Mouse (Mus musculus): Measurements from ENCODE around the gene Tll1.

The Tll1 gene

DNA sequence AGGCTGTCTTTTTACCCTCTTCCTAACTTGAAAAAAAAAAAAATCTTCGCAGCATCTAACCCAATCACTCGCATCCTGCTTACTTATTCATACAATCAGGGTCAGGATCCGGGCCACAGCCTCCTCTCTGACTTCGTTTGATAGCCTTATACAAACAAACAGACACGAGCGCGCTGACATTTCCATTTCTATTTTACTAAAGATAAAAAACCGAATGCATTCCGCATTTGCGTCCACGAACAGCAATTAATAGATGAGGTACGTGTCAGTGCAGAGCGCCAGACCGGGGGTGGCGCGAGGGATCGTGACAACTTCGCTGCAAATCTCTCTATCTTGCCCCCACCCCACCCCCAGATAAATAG, at the start of gene Tll1:
TSS of gene Tll1 (minus strand) at position 248 of the 362 bp plus-strand sequence.
- DNase-seq (ENCODE audit: low read depth, low spot score): no peak

DNA sequence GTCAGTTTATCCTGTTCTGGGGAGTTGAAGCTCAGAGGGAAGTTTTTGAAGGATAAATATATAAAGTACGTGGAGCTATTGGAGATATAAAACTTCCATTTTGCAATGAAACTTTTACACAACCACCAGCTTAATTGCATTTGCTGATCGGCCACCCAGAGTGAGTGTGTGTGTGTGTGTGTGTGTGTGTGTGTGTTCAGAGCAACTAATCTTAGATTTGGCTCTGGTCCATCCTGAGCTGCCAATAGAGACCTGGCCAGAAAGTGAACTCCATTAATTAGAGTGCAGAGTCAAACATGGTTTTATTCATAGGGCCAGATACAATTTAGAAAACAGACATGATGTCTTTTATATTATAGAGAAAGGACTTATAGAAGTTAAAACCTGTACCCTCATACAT, 32.6 kb upstream of the Tll1 start:
- DNase-seq (ENCODE audit: low read depth, low spot score): no peak

- DNase-seq (ENCODE audit: low read depth, low spot score): no peak
These were observed 15.5 kb upstream of the Tll1 start for GRCm38 (mm10) chr8:64221600-64221999.

- no peak for DNase-seq (ENCODE audit: low read depth, low spot score)
These were observed 11.6 kb upstream of the Tll1 start for GRCm38 (mm10) chr8:64217644-64218043.

GRCm38 (mm10) chr8:64216252-64216651, 10.2 kb upstream of the Tll1 start:
- DNase-seq (ENCODE audit: low read depth, low spot score): no peak

DNA sequence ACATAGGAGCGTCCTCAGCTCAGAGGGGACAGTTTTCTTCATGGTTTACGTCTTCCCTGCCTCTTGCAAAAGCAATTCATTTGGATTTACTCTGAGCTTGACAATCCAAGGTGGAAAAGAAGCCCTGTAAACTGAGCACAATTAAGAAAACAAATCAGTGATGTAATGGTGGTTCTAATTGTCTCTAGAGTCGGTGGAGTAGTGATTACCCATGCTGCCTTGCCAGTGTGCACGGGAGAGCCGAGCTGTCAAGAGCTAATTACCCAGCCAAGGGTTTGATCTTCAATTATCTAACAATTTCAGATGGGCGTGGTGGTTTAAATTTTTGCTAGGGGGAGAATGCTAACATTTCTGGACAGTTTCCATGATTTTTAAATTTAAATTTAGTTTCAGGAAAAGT, 9.3 kb upstream of the Tll1 start:
- DNase-seq (ENCODE audit: low read depth, low spot score): no peak

GRCm38 (mm10) chr8:64214906-64215305, 8.8 kb upstream of the Tll1 start:
- no peak for DNase-seq (ENCODE audit: low read depth, low spot score)

DNA sequence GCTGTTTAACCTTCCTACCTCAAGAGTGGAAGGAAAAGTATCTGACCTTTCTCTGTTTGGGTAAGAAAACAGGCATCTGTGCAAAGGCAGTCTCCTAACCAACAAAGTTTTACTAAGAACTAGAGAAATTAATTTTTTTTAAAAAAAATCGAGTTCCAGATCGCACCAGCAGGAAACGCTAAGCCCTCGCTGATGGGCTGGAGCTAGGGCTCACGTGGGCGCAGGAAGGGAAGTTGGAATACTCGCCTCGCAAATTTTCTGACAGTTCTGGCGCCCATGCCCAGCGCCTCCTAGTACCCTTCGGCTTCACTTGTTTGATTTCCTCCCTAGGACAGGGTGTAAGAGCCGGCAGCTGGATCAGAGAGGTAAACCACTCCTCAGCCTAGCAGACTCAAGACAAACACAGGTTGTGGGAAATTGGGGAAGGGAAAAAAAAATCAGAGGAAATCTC, 365 bp upstream of the Tll1 start:
- peak; percentile 38 for DNase-seq (ENCODE audit: low read depth, low spot score)

- peak; percentile 58 for DNase-seq (ENCODE audit: low read depth, low spot score)
These were observed 599 bp downstream of the Tll1 start for GRCm38 (mm10) chr8:64205321-64206023.

- peak; percentile 38 for DNase-seq (ENCODE audit: low read depth, low spot score)
These were observed 1.2 kb downstream of the Tll1 start for GRCm38 (mm10) chr8:64204801-64205311.

GRCm38 (mm10) chr8:64204167-64204566, 1.9 kb downstream of the Tll1 start:
- DNase-seq (ENCODE audit: low read depth, low spot score): peak; percentile 62

DNA sequence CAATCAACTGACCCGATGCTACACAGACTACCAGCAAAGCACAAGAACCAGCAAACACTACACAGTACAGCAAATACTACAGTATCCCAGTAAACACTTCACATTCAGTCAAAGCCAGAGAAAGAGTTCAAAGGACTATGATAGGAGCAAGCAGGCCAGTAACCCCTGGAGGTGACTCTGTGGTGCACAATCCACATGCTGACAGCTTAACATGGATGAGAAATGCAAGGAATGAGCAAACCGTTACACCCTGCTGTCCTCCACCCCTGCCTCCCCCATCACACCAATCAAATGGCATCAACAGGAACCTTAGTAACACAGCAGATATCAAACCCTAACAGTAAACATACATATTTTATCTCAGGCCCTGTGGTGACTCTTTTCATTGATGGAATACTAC, 7.7 kb downstream of the Tll1 start:
- DNase-seq (ENCODE audit: low read depth, low spot score): no peak

- DNase-seq (ENCODE audit: low read depth, low spot score): no peak
These were observed 12.7 kb downstream of the Tll1 start for GRCm38 (mm10) chr8:64193421-64193820.

DNA sequence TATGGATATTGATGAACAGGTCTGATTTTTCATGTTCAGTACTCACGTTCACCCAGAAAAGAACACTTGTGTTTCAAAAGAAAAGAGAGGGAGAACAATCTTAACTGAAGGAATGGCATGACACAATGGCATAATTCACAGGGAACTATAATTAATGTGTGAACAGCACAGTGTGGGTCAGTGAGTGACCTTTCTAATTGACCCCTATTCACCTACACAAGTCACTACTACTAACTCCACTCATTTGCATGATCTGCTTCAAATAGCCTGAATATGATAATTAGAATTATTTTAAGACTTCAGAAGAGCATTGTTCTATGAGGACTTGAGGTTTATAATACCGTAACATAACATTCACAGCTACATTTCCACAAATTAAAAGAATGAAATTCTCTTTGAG, 18.2 kb downstream of the Tll1 start:
- DNase-seq (ENCODE audit: low read depth, low spot score): no peak

DNA sequence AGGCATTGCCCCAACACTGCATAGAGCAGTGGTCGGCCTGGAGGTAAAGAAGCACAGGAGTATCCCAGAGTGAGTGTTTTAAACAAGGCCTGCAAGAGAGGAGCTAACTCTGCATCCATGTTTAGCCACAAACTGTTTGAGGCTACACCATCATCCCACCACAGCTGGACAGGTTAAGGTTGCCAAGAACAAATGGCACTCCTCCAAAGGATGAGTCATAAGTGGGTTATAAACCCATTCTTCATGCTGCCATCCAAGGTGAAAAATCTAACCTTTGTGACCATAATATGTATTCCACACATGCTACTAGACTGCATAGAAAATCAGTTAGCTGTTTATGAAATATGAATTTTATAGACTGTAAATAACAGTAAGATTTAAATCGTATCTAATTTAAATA, 29.1 kb downstream of the Tll1 start:
- DNase-seq (ENCODE audit: low read depth, low spot score): no peak

DNA sequence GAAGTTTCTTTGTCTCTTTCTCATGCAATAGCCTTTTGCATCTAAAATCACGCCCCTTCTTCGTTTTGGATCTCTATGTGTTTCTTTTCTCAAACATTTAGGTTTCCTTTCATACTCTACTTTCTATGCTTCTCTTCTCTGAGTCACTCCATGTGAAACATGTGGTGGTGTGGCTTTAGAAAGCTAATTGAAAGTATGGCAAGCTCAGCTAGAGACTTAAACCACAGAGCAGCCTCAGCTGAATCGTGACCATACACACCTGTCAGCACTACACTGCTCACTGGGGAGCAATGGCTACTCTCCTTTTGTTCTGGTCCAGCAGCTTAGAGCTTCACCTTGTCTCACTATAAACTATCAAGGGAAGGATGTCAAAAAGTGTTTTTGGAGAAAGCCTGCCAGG, 31.2 kb downstream of the Tll1 start:
- no peak for DNase-seq (ENCODE audit: low read depth, low spot score)

DNA sequence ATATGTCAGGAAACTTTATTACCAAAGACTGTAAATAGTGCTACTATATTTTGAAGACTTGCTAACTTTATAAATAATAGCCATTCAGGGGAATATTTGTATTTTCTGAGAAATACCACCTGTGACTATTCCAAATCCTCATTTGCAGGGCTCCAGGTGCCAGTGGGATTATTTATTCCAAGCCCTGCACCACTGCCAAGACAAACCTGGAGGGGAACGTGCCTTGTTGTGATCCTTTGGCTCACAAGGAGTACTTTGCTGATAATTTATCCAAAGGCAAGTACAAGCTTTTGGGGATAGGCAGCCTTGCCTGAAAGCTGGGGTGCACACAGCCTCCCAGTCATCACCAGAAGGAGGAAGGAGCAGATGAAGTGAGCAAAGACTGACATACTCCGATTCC, 32.3 kb downstream of the Tll1 start:
- DNase-seq (ENCODE audit: low read depth, low spot score): no peak

GRCm38 (mm10) chr8:64152899-64153891, 52.9 kb downstream of the Tll1 start:
- DNase-seq (ENCODE audit: low read depth, low spot score): no peak

- DNase-seq (ENCODE audit: low read depth, low spot score): no peak
These were observed 53.8 kb downstream of the Tll1 start for GRCm38 (mm10) chr8:64152216-64152804.

DNA sequence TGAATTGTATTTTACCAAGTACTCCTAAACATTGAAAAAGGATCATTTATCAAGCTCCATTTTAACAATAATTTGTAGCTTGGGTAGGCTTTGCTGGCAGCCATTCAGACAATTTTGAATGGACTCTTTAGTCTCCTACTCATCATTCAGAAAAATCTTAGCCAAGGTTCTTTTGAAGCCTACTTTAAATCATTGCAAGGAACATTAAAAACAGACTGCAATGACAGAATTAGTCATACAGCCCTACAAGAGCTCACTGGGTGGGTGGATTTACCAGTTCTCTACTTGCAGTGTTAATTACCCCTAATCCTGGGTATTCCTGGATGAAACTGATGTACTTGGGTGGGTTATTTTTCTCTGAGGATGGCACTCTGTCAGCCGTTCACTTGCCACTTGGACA, 69.5 kb downstream of the Tll1 start:
- DNase-seq (ENCODE audit: low read depth, low spot score): no peak

- DNase-seq (ENCODE audit: low read depth, low spot score): no peak
These were observed 98.9 kb downstream of the Tll1 start for GRCm38 (mm10) chr8:64107190-64107589.

- no peak for DNase-seq (ENCODE audit: low read depth, low spot score)
These were observed 132.7 kb downstream of the Tll1 start for GRCm38 (mm10) chr8:64073396-64073795.

Data from ES-CJ7 (cell line).